Mouse (Mus musculus) forebrain, embryonic 14.5 days (tissue): Measurements from ENCODE around the gene Klk5. TPM values are rescaled to one million over a fixed set of nuclear protein-coding genes. Genes with fewer than 3 reads are reported as not detected.

Experiments used
- ATAC-seq: fragments of 200-750 bp; cut with Nextera tagmentation; 2 replicates; pipeline ENCODE4 v1.8.0; 2017; ENCODE audit warnings: mild to moderate bottlenecking, moderate library complexity
- DNase-seq: peaks from one replicate; pipeline ENCODE4 v3.0.0-alpha.2; 2015; ENCODE audit warnings: low spot score
- H3K27ac ChIP-seq: fragments of 300-500 bp; sonication (generic); 2 replicates; pipeline ENCODE4 v1.5.1; 2014; ENCODE audit warnings: low read depth, mild to moderate bottlenecking, control low read depth, low read length, moderate library complexity
- H3K27me3 ChIP-seq: fragments of 300-500 bp; sonication (generic); replicated peaks from 2 replicates; pipeline ENCODE4 v1.6.1; 2014; ENCODE audit warnings: low read length, control low read depth, mixed read lengths; ENCODE audit not compliant: control insufficient read depth, insufficient read depth
- H3K36me3 ChIP-seq: fragments of 300-500 bp; sonication (generic); 2 replicates; pipeline ENCODE4 v1.6.1; 2014; ENCODE audit warnings: low read length, control low read depth; ENCODE audit not compliant: control insufficient read depth, insufficient read depth
- H3K4me1 ChIP-seq: fragments of 300-500 bp; sonication (generic); 2 replicates; pipeline ENCODE4 v1.6.1; 2014; ENCODE audit warnings: antibody characterized with exemption, low read length, control low read depth; ENCODE audit not compliant: control insufficient read depth, insufficient read depth
- H3K4me2 ChIP-seq: fragments of 300-500 bp; sonication (generic); 2 replicates; pipeline ENCODE4 v1.6.1; 2014; ENCODE audit warnings: mild to moderate bottlenecking, control low read depth, low read length
- H3K4me3 ChIP-seq: fragments of 300-500 bp; sonication (generic); 2 replicates; pipeline ENCODE4 v1.5.1; 2014; ENCODE audit warnings: low read depth, low read length, control low read depth
- H3K9ac ChIP-seq: fragments of 300-500 bp; sonication (generic); 2 replicates; pipeline ENCODE4 v1.6.1; 2014; ENCODE audit warnings: mild to moderate bottlenecking, low read length, control low read depth, moderate library complexity
- H3K9me3 ChIP-seq: fragments of 300-500 bp; sonication (generic); replicated peaks from 2 replicates; pipeline ENCODE4 v1.6.1; 2016; ENCODE audit warnings: low read length, control low read depth, mixed read lengths; ENCODE audit not compliant: control insufficient read depth
- WGBS: fragments of 180-500 bp; shearing (Covaris S2); extraction: QIAGEN DNeasy Blood & Tissue Kit; methylation state at CpG from one replicate; pipeline ENCODE4 v1.1.7; 2014; 5-methylcytosine and 5-hydroxymethylcytosine counted together
- polyA plus RNA-seq: library from polyadenylated mRNA; unstranded; fragments of >200 nt; fragmentation: Nextera tagmentation; extraction: Ambion mirVana; gene quantifications from 2 replicates; pipeline ENCODE4 v1.2.1, GENCODE M21; 2014

Klk5 gene
- polyA plus RNA-seq, 1 experiment from 2014 or later: not detected

DNA sequence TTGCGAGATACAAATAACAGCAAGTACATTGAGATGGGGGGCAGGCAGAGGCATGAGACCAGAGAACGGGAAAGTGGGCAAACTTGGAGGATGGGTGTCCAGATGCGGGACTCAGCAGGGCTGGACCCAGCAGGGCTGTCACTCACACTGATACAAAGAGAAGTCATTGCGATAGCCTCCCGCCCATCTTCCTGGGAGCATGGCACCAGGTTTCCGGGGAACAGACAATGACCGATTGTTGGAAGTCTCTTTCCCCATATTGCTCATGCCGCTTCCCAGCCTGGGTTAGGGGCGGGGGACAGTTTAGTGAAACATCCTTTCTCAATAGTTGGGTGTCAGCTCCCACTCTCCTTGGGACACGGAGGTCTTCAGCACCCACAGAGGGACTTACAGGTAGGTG, 17.6 kb upstream of the Klk5 start, which contains the start of gene Klk6:
Klk6 (plus strand) TSS at position 301 of the 400 bp plus-strand sequence.
- H3K4me2 ChIP-seq: no peak within 1 kb of the TSS
- H3K36me3 ChIP-seq: no peaks in the 10 kb centered on the region
- H3K9ac ChIP-seq: no peak within 1 kb of the TSS
- no peaks in the 10 kb centered on the region for H3K27me3 ChIP-seq
- no peak within 1 kb of the TSS for H3K4me3 ChIP-seq
- H3K4me1 ChIP-seq: no peaks in the 10 kb centered on the region
- H3K9me3 ChIP-seq: no peaks in the 10 kb centered on the region
- DNase-seq (no peak), ATAC-seq (no peak)
- no peak within 1 kb of the TSS for H3K27ac ChIP-seq
- 78% methylated on average over 10 of the region's 10 CpGs for WGBS

DNA sequence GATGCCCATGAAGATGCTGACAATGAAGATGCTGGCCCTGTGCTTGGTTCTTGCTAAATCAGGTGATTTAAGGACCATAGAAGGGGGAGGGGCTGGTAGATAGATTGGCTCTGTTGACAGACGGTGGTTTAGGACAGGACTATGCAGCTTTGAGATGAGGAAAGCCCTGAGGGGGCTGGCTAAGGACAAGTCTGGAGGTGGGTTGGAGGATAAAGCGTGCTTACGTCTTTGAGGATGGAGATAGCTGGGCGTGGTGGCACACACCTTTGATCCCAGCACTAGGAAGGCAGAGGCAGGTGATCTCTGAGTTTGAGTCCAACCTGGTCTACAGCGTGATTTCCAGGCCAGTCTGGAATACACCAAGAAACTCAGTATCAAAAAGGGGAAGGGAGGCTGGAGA, 15.7 kb upstream of the Klk5 start:
- H3K4me1 ChIP-seq: no peaks in the 10 kb centered on the region
- H3K9me3 ChIP-seq: no peaks in the 10 kb centered on the region
- DNase-seq (no peak), ATAC-seq (no peak)
- H3K27me3 ChIP-seq: no peaks in the 10 kb centered on the region
- H3K36me3 ChIP-seq: no peaks in the 10 kb centered on the region
- 86% methylated on average over 5 of the region's 5 CpGs for WGBS
- no peak overlapping the region for H3K9ac ChIP-seq
- no peak overlapping the region for H3K27ac ChIP-seq
- H3K4me2 ChIP-seq: no peak overlapping the region
- no peak overlapping the region for H3K4me3 ChIP-seq

DNA sequence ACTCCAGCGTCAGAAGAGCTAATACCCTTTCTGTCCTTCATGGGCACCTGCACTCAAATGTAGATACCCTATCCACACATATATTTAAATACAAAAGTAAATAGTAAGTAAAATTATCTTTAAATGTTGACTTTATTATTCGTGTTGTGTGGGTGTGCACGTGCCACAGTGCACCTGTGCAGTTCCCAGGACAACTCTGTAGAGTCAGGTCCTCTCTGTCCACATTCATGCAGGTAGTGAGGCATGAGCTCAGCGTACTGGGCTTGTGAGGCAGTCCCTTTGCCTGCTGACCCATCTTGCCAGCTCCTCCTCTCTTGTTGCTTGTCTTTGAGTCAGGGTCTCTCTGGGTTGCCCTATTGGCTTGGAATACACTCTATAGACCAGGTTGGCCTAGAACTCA, 14.1 kb upstream of the Klk5 start:
- no peak overlapping the region for H3K27ac ChIP-seq
- no peaks in the 10 kb centered on the region for H3K4me1 ChIP-seq
- no peak overlapping the region for H3K4me3 ChIP-seq
- H3K4me2 ChIP-seq: no peak overlapping the region
- H3K36me3 ChIP-seq: no peaks in the 10 kb centered on the region
- H3K9ac ChIP-seq: no peak overlapping the region
- WGBS: 90% methylated on average over 4 of the region's 4 CpGs
- ATAC-seq (no peak), DNase-seq (no peak)
- H3K27me3 ChIP-seq: no peaks in the 10 kb centered on the region
- no peaks in the 10 kb centered on the region for H3K9me3 ChIP-seq

DNA sequence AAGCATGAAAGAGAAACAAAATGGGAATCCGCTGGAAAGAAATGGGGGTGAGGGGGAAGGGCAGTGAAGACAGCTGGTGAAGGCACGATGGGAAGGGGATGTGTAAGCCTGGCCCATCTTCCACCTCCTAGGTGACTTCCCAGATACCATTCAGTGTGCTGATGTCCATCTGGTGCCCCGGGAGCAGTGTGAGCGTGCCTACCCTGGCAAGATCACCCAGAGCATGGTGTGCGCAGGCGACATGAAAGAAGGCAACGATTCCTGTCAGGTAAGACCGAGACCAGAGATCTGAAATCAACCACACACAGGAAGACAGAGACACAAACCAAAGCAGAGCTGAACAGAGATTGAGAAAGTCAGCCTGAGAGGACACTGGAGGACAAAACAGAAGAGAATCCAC, 12.8 kb upstream of the Klk5 start:
- H3K36me3 ChIP-seq: no peaks in the 10 kb centered on the region
- H3K9ac ChIP-seq: no peak overlapping the region
- no peak for DNase-seq
- no peak overlapping the region for H3K4me2 ChIP-seq
- H3K27ac ChIP-seq: no peak overlapping the region
- no peak for ATAC-seq
- H3K4me3 ChIP-seq: no peak overlapping the region
- H3K27me3 ChIP-seq: no peaks in the 10 kb centered on the region
- 91% methylated on average over 8 of the region's 8 CpGs for WGBS
- no peaks in the 10 kb centered on the region for H3K4me1 ChIP-seq
- no peaks in the 10 kb centered on the region for H3K9me3 ChIP-seq

DNA sequence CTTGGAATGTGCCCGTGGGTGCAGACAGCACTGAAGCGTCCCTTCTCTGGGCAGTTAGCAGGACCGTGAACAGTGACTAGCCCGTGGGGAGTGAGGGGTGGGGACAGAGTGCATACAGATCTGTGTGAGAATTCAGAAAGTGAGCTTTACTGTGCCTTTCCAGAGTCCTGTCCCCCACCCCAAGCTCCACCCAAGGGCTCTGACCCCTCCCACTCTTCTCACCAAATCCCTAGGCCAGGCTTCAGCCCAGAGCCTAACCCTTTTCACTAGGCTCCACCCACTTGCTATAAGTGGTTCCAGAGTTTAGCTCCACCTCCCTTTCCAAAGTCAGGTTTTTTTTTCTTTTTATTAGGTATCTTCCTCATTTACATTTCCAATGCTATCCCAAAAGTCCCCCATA, 2.0 kb downstream of the Klk5 start:
- H3K9me3 ChIP-seq: no peaks in the 10 kb centered on the region
- H3K27me3 ChIP-seq: no peaks in the 10 kb centered on the region
- DNase-seq: no peak
- H3K9ac ChIP-seq: no peak overlapping the region
- ATAC-seq: no peak
- no peak overlapping the region for H3K4me3 ChIP-seq
- no peaks in the 10 kb centered on the region for H3K4me1 ChIP-seq
- WGBS: 93% methylated on average over 4 of the region's 4 CpGs
- no peak overlapping the region for H3K27ac ChIP-seq
- H3K4me2 ChIP-seq: no peak overlapping the region
- no peaks in the 10 kb centered on the region for H3K36me3 ChIP-seq

DNA sequence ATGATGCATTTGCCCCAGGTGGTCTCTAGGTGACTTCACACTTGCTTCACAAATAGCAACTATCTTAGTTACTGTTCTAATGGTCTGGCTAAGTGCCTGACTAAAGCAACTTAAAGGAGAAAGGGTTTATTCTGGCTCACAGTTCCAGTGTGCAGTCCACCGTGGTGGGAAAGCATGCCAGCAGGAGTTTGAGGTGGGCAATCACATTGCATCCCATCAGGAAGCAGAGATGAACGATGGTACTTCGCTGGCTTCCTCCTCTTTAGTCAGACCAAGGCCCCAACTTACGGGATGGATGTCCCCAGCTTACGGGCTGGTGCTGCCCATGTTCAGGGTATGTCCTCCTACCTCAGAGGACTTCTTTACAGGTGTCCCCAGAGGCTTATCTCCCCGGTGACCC, 9.8 kb downstream of the Klk5 start:
- Histone ChIP-seq H3K9ac (no peak overlapping the region), H3K4me1 (no peaks in the 10 kb centered on the region), H3K36me3 (no peaks in the 10 kb centered on the region), H3K4me2 (no peak overlapping the region), H3K9me3 (no peaks in the 10 kb centered on the region), H3K27me3 (no peaks in the 10 kb centered on the region), H3K27ac (no peak overlapping the region), H3K4me3 (no peak overlapping the region)
- no peak for DNase-seq
- ATAC-seq: no peak
- 93% methylated on average over 6 of the region's 6 CpGs for WGBS

DNA sequence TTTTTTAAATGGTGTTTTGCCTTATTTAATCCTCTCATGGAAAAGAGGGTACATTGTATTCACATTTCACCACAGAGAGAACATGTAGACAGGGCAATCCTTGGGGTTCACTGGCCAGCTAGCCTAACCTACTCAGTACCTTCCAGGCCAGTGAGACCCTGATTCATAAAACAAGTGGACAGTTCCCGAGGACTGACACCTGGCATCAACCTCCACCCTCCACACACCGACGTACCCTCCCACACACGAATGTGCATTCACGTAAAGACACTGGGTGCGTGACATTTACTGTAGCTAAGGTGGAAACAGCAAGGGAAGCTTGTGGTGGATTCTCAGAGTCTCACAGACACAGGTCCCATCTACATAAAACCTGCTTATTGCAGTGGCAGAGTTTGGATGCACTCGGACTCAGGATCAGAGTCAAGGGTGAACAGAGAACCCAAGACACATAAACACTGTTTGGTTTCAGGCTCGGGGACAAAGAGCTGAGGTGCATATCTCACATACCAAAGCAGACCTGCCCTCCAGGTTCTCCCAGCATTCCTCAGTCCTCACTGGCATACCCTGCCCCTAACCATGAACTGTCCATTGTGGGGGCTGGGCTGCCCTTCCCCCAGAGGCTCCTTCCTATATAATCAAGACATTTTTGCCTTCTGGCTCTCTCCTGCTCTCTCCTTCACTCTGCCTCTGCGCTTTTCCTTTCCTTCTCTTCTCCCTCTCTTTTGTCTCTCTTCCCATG, 13.0 kb downstream of the Klk5 start:
- no peaks in the 10 kb centered on the region for H3K27me3 ChIP-seq
- no peak overlapping the region for H3K4me2 ChIP-seq
- DNase-seq (no peak), ATAC-seq (no peak)
- H3K4me3 ChIP-seq: no peak overlapping the region
- 85% methylated on average over 9 of the region's 9 CpGs for WGBS
- H3K9ac ChIP-seq: no peak overlapping the region
- no peak overlapping the region for H3K27ac ChIP-seq
- H3K36me3 ChIP-seq: no peaks in the 10 kb centered on the region
- H3K4me1 ChIP-seq: no peaks in the 10 kb centered on the region
- no peaks in the 10 kb centered on the region for H3K9me3 ChIP-seq

DNA sequence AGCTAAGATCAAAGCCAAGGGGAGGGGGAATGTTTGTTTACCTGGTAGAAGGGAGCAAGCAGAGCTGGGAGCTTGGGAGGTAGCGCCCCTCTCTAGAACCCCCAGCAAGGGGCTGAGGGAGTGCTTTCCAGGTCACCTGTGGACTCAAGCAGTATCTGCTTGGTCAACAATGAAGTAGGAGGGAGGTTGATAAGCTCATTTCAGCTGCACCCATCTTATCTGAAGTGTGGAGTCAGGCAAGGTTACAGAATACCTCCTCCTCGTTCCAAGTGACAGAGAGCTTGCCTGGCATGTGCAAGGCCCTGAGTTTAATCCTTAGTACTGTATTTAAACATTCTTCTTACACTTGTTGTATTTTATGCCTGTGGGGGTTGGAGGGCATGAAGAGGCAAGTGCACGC, 13.9 kb downstream of the Klk5 start:
- no peak overlapping the region for H3K4me2 ChIP-seq
- no peaks in the 10 kb centered on the region for H3K9me3 ChIP-seq
- no peaks in the 10 kb centered on the region for H3K4me1 ChIP-seq
- ATAC-seq: no peak
- 76% methylated on average over 3 of the region's 3 CpGs for WGBS
- DNase-seq: no peak
- H3K36me3 ChIP-seq: no peaks in the 10 kb centered on the region
- H3K4me3 ChIP-seq: no peak overlapping the region
- no peak overlapping the region for H3K27ac ChIP-seq
- H3K27me3 ChIP-seq: no peaks in the 10 kb centered on the region
- H3K9ac ChIP-seq: no peak overlapping the region

DNA sequence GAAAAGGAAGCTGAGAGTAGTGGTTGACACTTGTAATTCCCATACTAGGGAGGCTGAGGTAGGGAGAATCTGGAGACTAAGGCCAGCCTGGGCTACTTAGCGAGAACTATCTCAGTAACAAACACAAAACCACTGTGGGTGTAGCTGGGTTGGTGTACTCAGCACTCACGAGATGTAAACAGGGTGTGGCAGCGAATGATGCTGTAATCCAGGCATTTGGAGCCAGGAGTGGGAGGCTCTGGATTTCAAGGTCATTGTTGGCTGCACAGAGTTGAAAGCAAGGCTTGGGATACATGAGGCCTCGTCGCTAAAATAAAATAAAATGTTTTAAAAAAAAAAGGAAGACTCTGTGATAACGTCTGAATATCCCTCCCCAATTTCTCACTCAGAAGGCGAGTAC, 14.5 kb downstream of the Klk5 start:
- H3K27ac ChIP-seq: no peak overlapping the region
- H3K4me1 ChIP-seq: no peaks in the 10 kb centered on the region
- DNase-seq (no peak), ATAC-seq (no peak)
- no peaks in the 10 kb centered on the region for H3K27me3 ChIP-seq
- 86% methylated on average over 7 of the region's 7 CpGs for WGBS
- H3K4me3 ChIP-seq: no peak overlapping the region
- H3K36me3 ChIP-seq: no peaks in the 10 kb centered on the region
- H3K4me2 ChIP-seq: no peak overlapping the region
- H3K9ac ChIP-seq: no peak overlapping the region
- no peaks in the 10 kb centered on the region for H3K9me3 ChIP-seq
